Mouse (Mus musculus) kidney, adult 2 months (tissue): ENCODE results near the gene Pank3. TPM values are rescaled to one million over a fixed set of nuclear protein-coding genes. Genes with fewer than 3 reads are reported as not detected.

Experiments
- polyA plus RNA-seq: library from polyadenylated mRNA; depleted of rRNA; stranded (reverse); fragments of >200 nt; gene quantifications from 2 replicates; pipeline ENCODE4 v1.2.3, GENCODE M21; 2012; rRNA removed

The Pank3 gene
- polyA plus RNA-seq, 1 experiment: 10.4 TPM

Other genes starting within 250 kb of the Pank3 start
- gene Fbll1, start 29.4 kb downstream of the Pank3 start, polyA plus RNA-seq: 0.05 TPM in 1 of 2 replicates, not detected in the other
- 14.5 and 19.3 TPM in 2 replicates for gene Rars, start 65.0 kb downstream of the Pank3 start, polyA plus RNA-seq
- 91.9 and 110 TPM in 2 replicates for gene Wwc1, start 211.0 kb downstream of the Pank3 start, polyA plus RNA-seq